Mouse (Mus musculus): ENCODE data around the gene Tnpo3. TPM values are rescaled to one million over a fixed set of nuclear protein-coding genes. Genes with fewer than 3 reads are reported as not detected.
A peak's percentile ranks its signal among the peaks of the same experiment; 100 is the strongest.
"Not testable (repeated sequence)": the region's sequence is repeated elsewhere in the genome, so short reads cannot be mapped to it uniquely, and the experiment has no call there.

Tnpo3 gene
- polyA plus RNA-seq, 1 experiment, result 46.2 TPM

DNA sequence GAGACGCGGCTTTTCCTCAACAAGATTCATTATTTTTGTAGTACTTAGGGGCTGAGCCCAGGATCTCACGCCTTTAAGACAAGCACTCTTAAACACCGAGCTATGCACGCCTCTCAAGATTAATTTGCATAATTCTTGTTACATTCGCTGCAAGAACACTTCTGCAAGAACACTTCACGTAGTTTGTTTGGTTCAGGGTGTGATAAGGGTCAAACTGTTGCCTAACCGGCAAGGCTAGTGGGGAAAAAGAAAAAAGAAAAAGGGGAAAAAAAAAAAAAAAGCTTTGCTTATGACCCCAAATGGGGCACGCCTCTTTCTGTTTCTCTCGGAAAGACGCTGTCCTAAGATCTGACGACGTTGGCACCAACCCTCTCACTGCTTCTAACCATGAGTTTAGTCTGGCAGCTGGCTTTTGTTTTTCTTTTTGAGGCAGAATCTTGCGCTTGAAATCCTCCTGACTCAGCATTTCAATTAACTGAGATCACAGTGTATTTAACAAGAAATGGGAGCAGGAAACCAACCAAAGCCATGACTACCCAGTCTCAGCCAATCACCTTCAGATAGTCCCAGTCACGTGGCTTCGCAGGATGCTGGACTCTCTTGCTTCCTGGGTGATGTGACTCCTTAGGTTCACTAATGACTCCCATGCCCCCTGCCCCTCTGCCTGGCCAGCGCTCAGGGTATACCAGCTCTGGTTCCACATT is 11.3 kb upstream of the Tnpo3 start:
- no peak for DNase-seq (ENCODE audit: low read depth)

DNA sequence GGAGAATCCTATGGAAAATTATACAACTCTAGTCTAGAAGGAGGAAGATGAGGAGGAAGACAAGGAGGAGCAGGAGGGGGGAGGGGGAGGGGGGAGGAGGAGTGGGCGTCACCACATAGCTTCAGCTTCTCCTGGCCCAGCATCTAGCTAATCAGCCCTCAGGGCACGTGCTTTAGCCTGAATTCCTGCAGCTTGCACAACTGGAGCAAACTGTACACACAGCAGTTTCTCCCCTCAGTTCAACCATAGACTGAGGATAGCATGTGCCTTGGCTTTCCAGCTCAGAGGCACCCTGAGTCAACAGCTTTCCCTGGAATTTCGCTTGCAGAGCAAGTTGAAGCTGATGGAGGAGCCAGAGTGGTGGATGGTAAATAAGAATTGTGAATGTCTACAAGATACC is 10.5 kb upstream of the Tnpo3 start:
- DNase-seq (ENCODE audit: low read depth), result no peak

DNA sequence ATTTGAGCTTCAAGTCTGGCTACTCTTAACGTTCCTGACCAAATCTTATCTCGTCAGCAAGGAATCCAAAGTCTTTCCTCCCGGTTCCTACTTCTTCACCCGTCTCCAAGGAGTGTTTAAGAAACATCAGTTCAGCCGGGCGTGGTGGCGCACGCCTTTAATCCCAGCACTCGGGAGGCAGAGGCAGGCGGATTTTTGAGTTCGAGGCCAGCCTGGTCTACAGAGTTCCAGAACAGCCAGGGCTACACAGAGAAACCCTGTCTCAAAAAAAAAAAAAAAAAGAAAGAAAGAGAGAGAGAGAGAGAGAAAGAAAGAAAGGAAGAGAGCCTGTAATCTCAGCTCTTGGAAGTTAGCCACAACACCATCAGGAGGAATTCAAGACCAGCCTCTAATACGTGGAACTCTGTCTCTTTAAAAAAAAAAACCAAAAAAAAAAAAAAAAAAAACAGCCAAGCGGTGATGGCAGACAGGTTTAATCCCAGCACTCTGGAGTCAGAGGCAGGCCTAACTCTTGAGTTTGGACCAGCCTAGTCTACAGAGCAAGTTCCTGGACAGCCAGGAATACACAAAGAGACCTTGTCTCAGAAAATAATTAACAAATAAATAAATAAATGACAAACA is 443 bp upstream of the Tnpo3 start:
- DNase-seq (ENCODE audit: low read depth), result not testable (repeated sequence)

DNA sequence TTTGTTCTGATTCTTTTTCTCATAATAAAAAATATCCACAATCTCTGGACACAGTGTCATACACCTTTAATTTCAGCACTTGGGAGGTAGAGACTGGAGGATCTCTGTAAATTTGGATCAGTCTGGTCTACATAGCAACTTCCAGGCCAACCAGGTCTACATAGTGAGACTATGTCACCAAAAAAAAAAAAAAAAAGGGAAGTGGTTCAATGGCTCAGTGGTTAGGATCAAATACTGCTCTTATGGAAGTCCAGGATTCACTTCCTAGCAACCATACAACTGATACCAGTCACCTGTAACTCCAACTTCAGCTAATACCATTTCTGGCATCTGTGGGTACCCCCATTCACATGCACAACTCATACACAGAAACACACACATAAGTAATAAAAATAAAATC is 9.5 kb downstream of the Tnpo3 start:
- no peak for DNase-seq (ENCODE audit: low read depth)

DNA sequence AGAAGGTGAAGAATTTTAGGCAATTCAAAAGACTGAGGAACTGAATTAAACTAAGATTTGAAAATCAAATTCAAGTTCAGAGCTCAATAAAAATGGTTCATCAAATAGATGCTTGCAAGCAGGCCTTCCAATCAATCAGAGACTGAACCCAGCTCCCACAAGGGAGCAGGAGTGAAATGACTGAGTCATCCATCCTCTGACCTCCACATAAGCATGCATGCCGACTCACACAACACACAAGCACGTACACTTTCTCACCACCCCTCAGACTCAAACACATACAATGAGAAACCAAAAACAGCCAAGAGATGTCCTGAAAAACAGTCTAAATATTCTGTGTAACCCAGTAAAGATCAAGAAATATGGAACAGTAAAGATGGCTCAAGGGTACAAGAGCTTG is 14.0 kb downstream of the Tnpo3 start:
- no peak for DNase-seq (ENCODE audit: low read depth)

DNA sequence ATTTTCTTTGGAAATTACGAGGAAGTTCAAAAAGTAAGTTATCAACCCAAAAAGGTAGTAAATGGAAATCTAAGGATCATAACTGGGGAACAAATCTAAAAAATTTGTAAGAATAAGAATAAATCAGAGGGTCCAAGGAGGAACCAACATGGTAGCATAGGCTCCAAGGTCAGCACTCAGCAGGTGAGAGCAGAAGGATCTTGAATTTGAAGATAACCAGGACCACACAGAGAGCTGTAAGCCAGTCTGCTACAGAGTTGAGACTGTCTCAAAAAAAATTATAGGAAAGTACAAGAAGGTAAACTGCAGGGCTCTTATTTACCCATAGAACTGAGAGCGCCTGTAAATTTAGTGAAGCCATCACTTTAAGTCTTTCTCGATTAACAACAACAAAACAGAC is 28.5 kb downstream of the Tnpo3 start:
- DNase-seq (ENCODE audit: low read depth), result no peak

DNA sequence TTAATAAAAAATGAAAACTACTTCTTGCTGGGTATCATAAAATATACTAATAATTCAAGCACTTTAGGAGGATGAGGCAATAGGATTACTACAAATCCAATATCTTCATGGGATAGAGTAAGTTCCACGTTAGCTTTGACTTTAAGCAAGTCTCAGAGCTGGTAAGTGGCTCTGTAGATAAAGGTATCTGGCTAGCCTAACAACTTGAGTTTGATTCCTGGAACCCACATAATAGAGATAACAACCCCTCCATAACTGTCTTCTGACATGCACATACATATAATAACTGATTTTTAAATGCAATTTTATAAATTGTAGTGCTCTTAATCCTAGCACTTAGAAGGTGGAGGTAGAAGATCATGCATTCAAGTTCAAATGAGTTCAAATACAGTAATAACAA is 28.9 kb downstream of the Tnpo3 start:
- no peak for DNase-seq (ENCODE audit: low read depth)

DNA sequence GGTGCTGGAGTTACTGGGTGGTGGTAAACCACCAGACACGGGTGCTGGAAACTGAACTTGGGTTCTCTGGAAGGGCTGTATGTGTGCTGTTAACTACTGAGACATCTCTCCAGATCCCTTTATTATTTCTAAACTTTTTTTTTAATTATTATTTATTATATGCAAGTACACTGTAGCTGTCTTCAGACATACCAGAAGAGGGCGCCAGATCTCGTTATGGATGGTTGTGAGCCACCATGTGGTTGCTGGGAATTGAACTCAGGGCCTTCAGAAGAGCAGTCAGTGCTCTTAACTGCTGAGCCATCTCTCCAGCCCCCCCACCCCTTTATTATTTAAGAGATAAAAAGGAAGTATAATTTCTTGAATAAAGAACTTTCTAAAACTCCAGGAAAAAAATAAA is 33.3 kb downstream of the Tnpo3 start:
- not testable (repeated sequence) for DNase-seq (ENCODE audit: low read depth)

DNA sequence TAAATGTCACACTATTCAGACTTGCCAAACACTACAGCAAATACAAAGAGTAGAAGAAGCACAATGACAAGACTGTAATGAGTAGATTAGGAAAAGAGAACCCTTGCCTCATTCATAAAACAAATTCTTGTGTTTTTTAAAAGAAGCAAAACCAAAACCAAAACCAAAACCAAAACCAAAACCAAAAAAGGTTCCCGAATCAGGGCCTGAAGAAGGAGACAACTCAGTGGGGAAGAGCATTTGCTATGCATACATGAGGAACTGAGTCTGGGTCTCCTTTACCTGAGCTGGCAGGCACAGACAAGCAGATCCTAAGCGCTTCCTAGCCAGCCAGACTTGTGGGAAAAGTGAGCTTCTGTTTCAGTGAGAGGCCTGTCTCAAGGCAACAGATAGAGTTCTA is 52.6 kb downstream of the Tnpo3 start:
- DNase-seq (ENCODE audit: low read depth), result no peak

DNA sequence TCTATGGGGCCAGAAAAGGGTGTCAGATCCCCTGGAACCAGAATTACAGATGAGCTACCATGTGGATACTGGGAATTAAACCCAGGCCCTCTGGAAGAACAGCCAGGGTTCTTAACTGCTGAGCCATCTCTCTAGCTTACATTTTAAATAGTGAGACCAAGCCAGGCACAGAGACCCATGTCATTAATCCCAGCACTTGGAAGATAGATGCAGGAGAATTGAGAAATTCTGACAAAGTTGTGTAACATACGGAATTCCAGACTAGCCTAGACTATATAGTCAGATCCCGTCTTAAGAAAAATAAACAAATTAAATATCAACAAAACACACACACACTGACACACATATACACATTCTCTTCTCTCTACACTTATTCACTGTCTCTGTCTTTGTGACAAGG is 57.2 kb downstream of the Tnpo3 start:
- DNase-seq (ENCODE audit: low read depth), result peak; percentile 64

DNA sequence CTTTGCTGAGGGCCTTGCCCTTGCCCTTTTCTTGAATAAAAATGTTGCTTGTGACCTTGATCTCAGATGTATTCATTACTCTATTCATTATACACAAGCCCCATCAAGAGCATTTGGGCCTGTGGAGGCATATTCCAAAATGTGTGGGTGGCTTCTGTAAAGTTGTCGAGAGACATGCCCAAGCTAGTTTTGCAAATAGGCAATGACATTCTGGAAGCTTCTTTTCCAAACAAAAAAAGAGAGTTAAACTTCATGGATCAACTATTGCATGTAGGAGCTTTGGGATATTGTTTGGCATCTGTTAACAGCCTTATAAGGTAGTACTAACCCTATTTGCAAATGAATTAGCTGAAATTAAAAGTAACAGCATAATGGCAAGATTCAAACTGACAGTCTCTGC is 61.6 kb downstream of the Tnpo3 start:
- DNase-seq (ENCODE audit: low read depth), result peak; percentile 89

DNA sequence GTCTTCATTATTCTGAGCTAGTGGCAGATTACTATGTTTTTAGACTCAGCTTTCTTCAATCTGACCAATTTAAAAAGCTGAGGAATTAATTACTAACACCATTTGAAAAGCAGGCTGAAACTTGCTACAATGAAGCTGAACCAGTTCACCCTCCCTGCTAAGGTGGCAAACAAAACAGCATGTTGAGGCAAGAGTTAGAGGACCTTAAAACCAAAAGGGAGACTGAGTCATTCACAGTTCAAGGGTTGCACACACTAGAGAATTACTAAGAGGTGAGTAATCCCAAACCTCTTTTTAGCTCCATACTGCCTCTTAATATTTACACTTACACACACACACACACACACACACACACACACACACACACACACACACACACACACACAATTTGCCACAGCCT is 62.1 kb downstream of the Tnpo3 start:
- DNase-seq (ENCODE audit: low read depth), result peak; percentile 65

DNA sequence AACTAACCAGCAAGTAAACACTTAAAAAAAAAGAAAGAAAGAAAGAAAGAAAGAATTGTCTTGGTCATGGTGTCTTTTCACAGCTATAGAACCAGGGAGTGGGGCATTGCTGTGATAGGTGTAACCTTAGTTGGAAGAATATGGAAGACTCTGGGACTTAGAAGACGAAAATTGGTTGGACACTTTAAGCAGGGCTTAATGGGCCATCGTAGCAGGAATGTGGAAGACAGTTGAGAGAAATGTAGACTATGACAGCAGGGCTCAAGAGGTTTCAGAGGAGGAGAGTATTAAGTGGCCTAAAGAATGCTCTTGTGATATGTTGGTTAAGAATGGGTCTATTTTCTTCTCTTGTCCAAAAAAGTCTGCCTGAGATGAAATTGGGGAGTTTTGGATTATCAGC is 64.1 kb downstream of the Tnpo3 start:
- no peak for DNase-seq (ENCODE audit: low read depth)

DNA sequence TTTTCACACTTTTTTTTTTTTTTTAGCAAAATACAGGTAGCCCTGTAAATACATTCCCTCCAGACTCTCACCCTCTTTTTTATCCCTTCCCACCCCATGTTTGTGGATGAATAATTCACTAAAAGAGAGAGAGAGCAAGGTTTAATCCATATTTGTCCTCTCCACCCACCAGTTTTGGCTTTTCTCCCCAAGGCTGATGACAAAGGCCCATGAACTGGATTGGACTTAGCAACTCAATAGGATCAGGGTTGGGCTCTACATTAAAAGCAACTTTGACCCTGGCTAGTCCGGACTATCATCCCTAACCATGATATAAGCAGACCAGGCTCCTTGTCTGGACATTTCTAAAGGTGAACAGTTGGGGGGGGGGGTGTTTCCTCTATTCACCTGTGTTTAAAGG is 68.7 kb downstream of the Tnpo3 start:
- no peak for DNase-seq (ENCODE audit: low read depth)

DNA sequence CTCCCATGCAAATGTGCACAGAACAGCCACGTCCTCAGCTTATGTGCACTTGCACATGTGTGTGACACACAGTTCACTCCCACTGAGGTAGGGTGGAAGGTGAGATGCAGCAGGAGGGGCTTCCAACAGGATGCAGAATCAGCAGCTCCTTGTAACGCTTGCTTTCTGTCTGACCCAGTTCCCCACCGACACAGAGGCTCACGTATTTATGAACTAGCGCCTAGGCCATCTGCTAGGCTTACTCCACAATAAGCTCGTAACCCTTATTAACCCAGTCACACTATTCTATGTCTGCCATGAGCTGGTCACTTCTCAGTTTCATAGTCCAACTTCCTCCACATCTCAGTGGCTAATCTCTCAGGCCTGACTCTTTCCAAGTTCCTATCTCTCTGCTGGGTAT is 69.5 kb downstream of the Tnpo3 start:
- no peak for DNase-seq (ENCODE audit: low read depth)

DNA sequence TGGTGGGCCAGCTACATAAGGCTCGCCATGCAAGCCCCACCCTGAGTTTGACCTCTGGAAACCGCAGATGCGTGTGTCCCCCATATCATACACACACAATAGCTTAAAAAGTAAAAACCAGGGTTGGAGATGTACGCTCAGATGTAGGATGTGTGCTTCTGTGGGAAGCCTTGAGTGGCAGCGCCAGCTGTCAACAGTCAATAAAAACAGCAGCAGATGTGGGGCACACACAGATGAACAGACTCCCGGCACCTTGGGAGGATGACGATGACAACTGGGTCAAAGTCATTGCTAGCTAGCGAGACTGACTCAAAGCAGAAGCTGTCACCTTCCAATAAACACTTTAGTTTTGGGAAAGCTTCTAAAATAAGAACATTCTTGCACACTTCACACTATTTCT is 70.2 kb downstream of the Tnpo3 start:
- no peak for DNase-seq (ENCODE audit: low read depth)

DNA sequence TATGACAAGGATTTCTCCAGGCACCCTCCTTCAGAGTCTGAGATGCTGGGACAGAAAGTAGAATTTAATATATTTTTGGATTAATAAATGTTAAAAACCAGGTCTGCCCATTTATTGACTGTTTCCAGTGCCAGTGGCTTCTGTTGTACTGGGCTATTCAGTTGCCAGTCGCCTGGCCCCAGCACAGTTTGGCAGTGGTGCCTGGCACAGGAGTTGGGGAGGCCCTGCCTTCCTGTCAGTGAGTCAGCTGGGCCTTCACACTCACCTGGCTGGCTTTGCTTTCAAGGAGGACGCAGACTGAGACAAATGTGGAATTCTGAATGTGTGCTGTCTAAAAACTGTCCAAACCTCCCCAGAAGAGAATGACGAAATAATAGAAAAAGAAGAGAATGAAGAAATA is 72.5 kb downstream of the Tnpo3 start:
- no peak for DNase-seq (ENCODE audit: low read depth)

DNA sequence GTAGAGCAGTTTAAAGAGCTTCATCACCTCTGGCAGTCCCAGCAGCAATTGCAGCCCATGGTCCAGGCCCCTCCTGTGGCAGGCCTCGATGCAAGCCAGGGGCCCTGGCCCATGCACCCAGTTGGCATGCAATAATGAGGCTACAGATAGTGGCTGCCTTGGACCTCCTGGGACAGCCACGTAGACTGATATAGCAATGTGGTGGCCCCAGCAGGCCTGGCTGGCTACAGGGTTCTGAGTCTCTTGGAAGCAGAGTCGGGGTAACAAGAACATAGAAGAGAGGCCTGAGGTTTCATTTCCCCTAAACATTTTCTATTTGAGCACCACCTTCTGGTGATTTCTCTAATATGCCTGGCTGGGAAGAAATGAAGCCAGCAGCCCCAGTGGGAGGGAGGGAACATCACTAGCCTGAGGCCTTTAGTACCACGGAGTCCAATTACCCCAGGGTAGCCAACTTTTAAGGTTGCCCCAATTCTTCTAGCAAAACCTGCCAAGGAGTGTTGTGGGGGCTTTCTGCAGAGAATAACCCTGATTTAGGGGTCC is 73.0 kb downstream of the Tnpo3 start:
- DNase-seq (ENCODE audit: low read depth), result no peak

DNA sequence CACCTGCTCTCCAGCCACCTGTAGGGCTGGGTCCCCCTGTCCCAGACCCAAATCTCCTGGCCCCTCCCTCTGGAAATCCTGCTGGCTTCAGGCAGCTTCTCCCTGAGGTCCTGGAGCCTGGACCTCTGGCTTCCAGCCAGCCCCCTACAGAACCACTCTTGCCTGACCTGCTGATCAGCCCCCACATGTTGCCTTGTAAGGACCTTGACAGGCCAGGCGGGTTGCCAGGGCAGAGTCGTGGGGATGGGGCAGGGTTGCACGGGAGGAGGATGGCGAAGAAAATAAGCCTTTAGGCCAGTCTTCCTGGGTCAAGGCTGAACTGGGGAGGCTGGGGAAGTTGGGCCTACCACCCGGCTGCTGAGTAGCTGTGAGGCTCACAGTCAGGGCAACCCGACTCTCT is 74.4 kb downstream of the Tnpo3 start:
- DNase-seq (ENCODE audit: low read depth), result no peak

DNA sequence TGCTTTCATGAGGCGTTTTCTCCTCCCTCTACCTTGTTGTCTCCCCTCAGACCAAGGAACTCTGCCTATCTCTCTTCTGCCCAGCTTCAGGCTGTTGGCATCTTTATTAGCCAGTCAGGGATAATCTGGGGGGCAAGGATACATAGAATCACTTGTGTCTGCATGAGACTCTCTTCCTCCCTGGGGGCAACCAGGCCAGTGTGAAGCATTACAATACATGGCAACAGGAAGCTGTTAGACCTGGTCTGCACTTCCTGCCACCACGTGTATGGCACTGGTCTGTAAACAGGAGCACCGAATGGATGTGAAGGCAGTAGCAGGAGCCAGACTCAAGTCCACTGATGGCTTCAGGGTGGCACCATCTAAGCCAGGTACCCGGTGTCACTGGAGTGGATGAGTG is 79.6 kb downstream of the Tnpo3 start:
- DNase-seq (ENCODE audit: low read depth), result no peak

DNA sequence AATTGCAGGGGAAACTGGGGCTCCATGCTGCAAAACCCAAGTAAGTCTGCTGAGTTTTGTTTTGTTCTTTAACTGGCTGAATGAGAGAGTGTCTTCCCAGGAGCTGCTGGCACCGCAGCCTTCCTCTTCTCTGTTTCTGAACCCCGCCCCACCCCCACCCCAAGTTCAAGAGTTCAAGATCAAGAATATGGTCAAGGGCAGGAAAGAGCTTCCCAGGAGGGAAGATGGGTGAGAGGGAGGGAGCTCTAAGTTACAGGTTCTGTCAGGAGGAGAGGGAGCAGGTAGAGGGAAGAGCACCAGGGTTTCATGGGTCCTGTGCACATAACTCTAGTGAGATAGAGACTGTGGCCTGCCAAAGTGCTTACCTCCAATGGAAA is 80.3 kb downstream of the Tnpo3 start:
- DNase-seq (ENCODE audit: low read depth), result no peak

DNA sequence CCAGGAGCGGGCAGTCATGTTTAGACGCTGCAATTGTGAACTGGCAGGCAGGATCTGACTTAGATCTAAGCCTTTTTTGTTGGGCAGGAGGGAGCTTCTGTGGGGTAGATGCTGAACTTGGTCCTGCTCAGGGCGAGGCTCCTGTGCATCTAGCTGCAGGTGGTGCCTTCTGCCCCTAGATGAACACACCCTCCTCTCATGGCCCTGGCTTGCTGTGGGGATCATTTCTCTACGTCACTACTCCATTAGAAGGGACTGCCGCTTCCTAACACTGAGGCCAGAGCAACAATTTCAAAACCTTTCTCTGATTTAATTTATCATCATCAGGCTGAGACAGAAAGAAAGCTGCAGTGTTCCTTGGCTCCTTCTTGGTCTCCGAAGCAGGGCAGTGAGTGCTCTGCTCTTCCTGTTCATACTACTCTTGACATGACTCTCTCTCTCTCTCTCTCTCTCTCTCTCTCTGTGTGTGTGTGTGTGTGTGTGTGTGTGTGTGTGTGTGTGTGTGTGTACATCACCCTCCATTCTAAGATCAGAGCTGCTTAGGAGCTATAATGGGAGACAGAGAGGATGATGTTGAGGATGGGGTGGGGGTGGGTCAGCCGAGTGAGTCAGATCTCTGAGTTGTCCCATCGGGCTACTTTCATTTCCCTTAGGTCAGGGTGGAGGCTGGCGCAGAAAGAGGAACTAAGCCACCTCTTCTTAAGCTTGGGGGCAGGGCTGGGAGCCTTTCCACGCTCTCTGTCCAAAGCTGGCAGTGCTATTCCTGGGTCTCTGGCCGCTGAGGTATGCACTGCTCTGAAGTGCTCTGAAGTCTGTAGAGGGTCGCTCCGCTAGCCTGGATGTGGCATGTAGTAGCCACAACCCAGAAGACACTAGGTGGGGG is 80.9 kb downstream of the Tnpo3 start:
- DNase-seq (ENCODE audit: low read depth), result no peak

DNA sequence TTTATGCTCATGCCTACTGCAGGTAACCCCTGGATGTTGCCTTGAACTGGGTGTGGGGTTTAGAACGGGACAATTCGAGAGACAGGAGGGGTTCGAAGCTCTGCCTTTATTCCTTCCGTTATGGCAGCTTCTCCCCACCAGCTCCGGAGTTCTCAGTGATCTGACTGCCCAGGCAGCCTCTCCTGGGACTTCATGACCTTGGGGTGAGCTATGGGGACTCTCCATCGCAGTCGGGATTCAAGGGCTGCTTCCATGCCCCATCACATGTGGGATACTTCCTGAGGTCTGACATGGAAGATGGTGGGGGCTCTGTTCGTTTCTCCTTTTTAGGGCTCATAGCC is 81.6 kb downstream of the Tnpo3 start:
- no peak for DNase-seq (ENCODE audit: low read depth)
